Mouse (Mus musculus) v-Abl transformed pro-B cells (cell line): ENCODE data around the gene Ankrd27.

Experiments
- in situ Hi-C, 2 experiments: fragments of 400-800 bp; cut with MboI; formaldehyde crosslinking; loops; one replicate each; pipeline ENCODE4 v1.15.1; 2025; ENCODE audit not compliant: unreplicated experiment in 2 of 2

Gene Ankrd27

GRCm38 (mm10) chr7:35586055-35586905 lies at the start of gene Ankrd27:
Ankrd27 (plus strand) TSS chr7:35586244.
- in situ Hi-C loops: loop anchor here in 1 of 2 experiments (25.0 kb wide), 1 partner anchor 1349 kb away; the partner anchor contains the start of gene Gpi1

DNA sequence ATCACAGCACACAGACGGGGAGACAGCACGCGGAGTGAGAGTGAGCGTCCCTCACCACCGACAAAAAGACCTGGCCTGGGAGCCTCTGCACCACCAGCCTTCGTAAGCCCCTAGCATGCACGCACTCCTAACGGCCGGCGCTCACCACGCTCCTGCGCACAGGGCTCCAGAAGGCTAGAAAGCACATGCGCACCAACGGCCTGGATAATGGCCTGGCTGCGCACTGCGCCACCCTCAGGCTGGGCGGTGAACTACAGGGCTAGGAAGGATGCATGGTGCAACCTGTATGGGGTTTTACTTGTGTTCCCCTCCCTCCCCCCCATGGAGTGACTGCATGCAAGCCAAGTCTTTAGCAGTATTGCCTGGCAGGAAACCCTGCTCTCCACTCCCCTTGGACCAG lies 48.5 kb upstream of the Ankrd27 start, which contains the start of gene Tdrd12:
TSS of gene Tdrd12 (minus strand) at position 184 of the 400 bp plus-strand sequence.
- in situ Hi-C loops: loop anchor here in 1 of 2 experiments (25.0 kb wide), 1 partner anchor 1825 kb away; no protein-coding TSS in a partner anchor

DNA sequence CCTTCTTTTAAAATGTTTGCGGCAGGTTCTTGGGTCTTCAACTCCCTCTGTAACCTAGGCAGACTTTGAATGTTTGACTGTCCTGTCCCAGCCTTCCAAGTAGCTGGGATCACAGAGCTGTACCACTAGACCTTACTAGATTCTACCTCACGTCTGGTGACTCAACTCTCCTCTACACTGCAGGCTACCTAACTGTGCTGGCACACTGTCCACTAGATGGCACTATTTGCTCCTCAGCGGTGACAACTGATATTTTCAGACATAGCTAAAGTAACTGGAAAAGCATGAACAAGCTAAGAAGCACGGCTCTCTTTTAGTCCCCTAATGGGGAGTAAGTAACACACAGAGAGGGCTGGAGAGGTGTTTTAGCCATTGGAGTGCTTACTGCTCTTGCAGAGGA lies 40.2 kb upstream of the Ankrd27 start:
- in situ Hi-C loops: loop anchor here (10.0 to 25.0 kb wide), 2 partner anchors 151 to 1816 kb away; partner anchors contain the start of genes Cep89 (in 1 of the 2) and Faap24 (in 1 of the 2)

- in situ Hi-C loops: loop anchor here in 1 of 2 experiments (10.0 to 25.0 kb wide), 4 partner anchors 91 to 1159 kb away; partner anchors contain the start of genes Cep89, Faap24, Lsm14a and Pdcd5
Measured at GRCm38 (mm10) chr7:35553751-35554604, 32.1 kb upstream of the Ankrd27 start.

GRCm38 (mm10) chr7:35554605-35555175 lies 31.4 kb upstream of the Ankrd27 start:
- in situ Hi-C loops: loop anchor here (5.0 to 25.0 kb wide), 5 partner anchors 88 to 1160 kb away; partner anchors contain the start of genes Cep89 (in 1 of the 2), Faap24 (in 1 of the 2), Lsm14a (in 1 of the 2) and Pdcd5 (in 1 of the 2)

- in situ Hi-C loops: loop anchor here (5.0 to 25.0 kb wide), 5 partner anchors 87 to 1161 kb away; partner anchors contain the start of genes Cep89 (in 1 of the 2), Faap24 (in 1 of the 2), Lsm14a (in 1 of the 2) and Pdcd5 (in 1 of the 2)
Measured at GRCm38 (mm10) chr7:35555224-35556204, 30.5 kb upstream of the Ankrd27 start.

GRCm38 (mm10) chr7:35556205-35556603 lies 29.8 kb upstream of the Ankrd27 start, which contains the start of gene Nudt19:
Nudt19 (minus strand) TSS chr7:35556304.
- in situ Hi-C loops: loop anchor here (5.0 to 25.0 kb wide), 5 partner anchors 86 to 1161 kb away; partner anchors contain the start of genes Cep89 (in 1 of the 2), Faap24 (in 1 of the 2), Lsm14a (in 1 of the 2) and Pdcd5 (in 1 of the 2)

GRCm38 (mm10) chr7:35556905-35557304 lies 29.1 kb upstream of the Ankrd27 start:
- in situ Hi-C loops: loop anchor here (5.0 to 25.0 kb wide), 5 partner anchors 85 to 1162 kb away; partner anchors contain the start of genes Cep89 (in 1 of the 2), Faap24 (in 1 of the 2), Lsm14a (in 1 of the 2) and Pdcd5 (in 1 of the 2)

GRCm38 (mm10) chr7:35557577-35557976 lies 28.5 kb upstream of the Ankrd27 start:
- in situ Hi-C loops: loop anchor here (5.0 to 25.0 kb wide), 5 partner anchors 85 to 1163 kb away; partner anchors contain the start of genes Cep89 (in 1 of the 2), Faap24 (in 1 of the 2), Lsm14a (in 1 of the 2) and Pdcd5 (in 1 of the 2)

DNA sequence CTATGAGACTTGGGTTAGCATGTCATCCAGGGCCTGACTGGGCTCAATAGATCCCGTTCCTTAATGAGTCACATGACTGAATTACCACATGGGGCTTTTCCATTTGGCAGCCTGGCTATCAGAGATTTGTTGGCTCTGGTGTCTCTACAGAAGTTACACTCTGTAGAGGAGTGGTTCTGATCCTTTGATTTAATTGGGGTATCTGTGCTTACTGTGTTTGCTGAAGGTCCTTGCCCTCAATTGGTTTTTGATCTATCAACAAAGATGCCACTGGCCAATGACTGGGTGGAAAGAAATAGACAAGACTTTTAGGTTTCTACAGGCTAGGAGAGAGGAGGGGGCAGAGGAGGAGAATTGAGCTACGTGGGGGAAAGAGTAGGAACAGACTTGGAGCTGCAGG lies 27.4 kb upstream of the Ankrd27 start:
- in situ Hi-C loops: loop anchor here (5.0 to 25.0 kb wide), 5 partner anchors 84 to 1164 kb away; partner anchors contain the start of genes Cep89 (in 1 of the 2), Faap24 (in 1 of the 2), Lsm14a (in 1 of the 2) and Pdcd5 (in 1 of the 2)

GRCm38 (mm10) chr7:35559838-35560237 lies 26.2 kb upstream of the Ankrd27 start:
- in situ Hi-C loops: loop anchor here (5.0 to 25.0 kb wide), 5 partner anchors 82 to 1165 kb away; partner anchors contain the start of genes Cep89 (in 1 of the 2), Faap24 (in 1 of the 2), Lsm14a (in 1 of the 2) and Pdcd5 (in 1 of the 2)

DNA sequence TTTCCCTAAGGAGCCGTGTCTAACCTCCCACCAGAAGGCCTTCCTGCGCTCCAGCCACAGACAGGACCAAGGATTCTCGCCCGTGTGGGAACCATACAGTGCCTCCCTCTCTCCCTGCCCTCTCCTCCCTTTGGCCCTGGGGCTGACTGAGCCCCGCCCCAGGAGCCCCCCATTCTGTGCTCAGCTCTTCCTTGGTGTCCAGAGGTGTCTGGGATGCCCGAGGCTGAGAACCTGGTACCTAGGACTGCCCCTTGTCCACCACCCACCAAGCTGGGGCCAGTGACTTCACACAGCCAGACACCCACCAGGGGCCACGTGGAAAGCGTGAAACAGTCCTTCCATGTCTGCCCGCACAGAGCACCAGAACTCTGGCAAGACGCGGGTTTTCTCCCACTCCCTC lies 23.0 kb upstream of the Ankrd27 start:
- in situ Hi-C loops: loop anchor here in 1 of 2 experiments (25.0 kb wide), 1 partner anchor 526 kb away; no protein-coding TSS in a partner anchor

GRCm38 (mm10) chr7:35564067-35564865 lies 21.8 kb upstream of the Ankrd27 start:
- in situ Hi-C loops: loop anchor here in 1 of 2 experiments (25.0 kb wide), 1 partner anchor 527 kb away; no protein-coding TSS in a partner anchor

- in situ Hi-C loops: loop anchor here (5.0 to 25.0 kb wide), 2 partner anchors 528 to 538 kb away; no protein-coding TSS in a partner anchor
Measured at GRCm38 (mm10) chr7:35564872-35565271, 21.2 kb upstream of the Ankrd27 start.

DNA sequence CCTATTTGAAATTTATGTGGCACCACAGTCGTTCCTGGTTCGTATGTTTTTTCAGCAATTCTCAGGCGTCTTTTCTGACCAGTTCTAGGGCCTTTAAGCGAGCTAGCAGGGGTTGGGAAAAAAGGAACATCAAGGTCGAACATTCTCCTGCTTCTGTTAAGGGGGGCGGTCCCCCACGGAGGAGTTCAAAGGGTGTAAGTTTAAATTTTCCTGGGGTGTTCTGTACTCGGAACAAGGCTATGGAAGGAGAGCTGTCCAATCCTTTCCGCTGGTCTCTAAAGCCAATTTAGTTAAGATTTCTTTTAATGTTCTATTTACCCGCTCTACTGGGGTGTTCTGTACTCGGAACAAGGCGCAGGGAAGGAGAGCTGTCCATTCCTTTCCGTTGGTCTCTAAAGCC lies 20.1 kb upstream of the Ankrd27 start:
- in situ Hi-C loops: loop anchor here (5.0 to 25.0 kb wide), 2 partner anchors 529 to 539 kb away; no protein-coding TSS in a partner anchor

- in situ Hi-C loops: loop anchor here (5.0 to 25.0 kb wide), 3 partner anchors 532 to 1165 kb away; no protein-coding TSS in a partner anchor
Measured at GRCm38 (mm10) chr7:35569724-35570123, 16.3 kb upstream of the Ankrd27 start.
